Mouse (Mus musculus) liver, postnatal 0 days (tissue): Measurements from ENCODE around the gene Dock10.

Experiments
- CTCF ChIP-seq: sonication (generic); IDR thresholded peaks from 2 replicates; pipeline ENCODE4 v1.5.1; 2016; ENCODE audit warnings: antibody characterized with exemption, low read depth
- EP300 ChIP-seq: IDR thresholded peaks from 2 replicates; pipeline ENCODE4 v1.6.1; 2016; ENCODE audit warnings: antibody characterized with exemption, low read depth, mild to moderate bottlenecking

DNA sequence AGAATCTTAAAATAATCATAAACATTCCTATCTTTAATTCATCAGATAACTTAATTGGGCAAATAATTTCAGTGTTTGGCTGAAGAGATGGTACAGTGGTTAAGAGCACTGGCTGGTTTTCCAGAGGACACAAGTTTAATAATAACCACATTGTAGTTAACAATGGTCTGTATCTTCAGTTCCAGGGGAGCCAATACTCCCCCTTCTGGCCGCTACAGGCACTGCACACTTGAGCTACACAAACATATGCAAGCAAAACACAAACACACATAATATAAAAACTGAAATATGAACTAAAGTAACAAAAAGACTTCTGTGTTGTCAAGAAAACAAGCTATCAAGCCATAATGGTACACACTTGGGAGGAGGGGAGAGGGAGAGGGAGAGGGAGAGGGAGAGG lies 102.5 kb downstream of the Dock10 start:
- TF ChIP-seq CTCF: peak; percentile 37
- no peak for TF ChIP-seq EP300
